ENCODE assay signal across 7 mouse cellular contexts in the genomic region with DNA sequence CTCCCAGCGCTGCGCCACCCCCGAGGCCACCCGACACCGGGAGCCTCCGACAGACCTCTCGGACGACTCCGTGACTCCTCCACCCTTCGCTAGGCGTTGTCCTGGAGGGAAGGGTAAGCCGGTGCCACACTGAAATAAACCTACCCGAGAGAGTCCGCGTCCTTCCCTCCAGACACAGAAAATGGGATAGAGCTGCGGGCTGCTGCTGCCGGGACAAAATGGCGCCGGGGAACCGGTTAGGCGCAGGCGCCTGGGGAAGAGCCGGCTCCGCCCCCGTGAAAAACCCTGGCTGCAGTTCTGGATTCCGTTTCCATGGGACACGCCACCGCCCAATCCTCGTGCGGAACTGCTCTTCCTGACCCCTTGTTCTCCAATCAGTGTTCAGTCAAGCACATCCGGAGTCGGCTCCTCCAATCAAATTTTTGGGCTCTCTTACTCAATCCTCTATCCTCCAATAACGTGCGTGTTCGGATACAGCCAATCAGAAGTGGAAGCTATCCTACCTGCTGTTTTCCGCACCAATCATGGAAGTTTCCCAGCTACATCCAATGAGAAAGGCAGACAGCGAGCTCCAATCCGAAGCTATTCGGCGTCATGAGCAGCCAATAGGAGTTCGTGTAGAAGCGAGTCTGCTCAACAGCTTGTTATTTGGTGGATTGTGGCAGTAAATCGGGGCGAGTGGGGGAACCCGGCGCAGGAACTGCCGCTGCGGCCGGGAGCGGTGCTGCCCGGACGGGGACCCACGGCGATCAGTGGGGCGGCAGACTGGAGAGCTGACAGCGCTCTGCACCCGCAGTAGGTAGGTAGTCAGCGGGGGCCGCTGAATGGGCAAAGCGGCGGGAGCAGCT. TPM values are rescaled to one million over a fixed set of nuclear protein-coding genes. Genes with fewer than 3 reads are reported as not detected.
DNase-seq lines count a peak whose midpoint lies in the region; ATAC-seq lines count a peak whose summit lies in the region.

A gene (plus strand): TSS at position 628 of the 848 bp plus-strand sequence.

- DNase-seq in adrenal gland, postnatal 25 days = peak; percentile 95
- DNase-seq in heart, adult 11 months = peak; percentile 100
- DNase-seq in kidney, adult 18-20 months = peak; percentile 95
- peak; percentile 95 for DNase-seq in limb, embryonic 11.5 days (ENCODE audit: low spot score)
- peak; percentile 98 for DNase-seq in midbrain, embryonic 14.5 days
- peak; percentile 88 to 94 for DNase-seq in spleen, adult 18-20 months

- peaks cover 18% of the 10 kb centered on the region for H3K36me3 ChIP-seq in embryonic facial prominence, embryonic 12.5 days
- peaks cover 7% of the 10 kb centered on the region for H3K36me3 ChIP-seq in limb, embryonic 11.5 days (ENCODE audit: control insufficient read depth, insufficient read depth, low read length)
- H3K36me3 ChIP-seq in midbrain, embryonic 14.5 days (ENCODE audit: control insufficient read depth, insufficient read depth, low read length) = peaks cover 30% of the 10 kb centered on the region

- no peaks in the 10 kb centered on the region for H3K9me3 ChIP-seq in embryonic facial prominence, embryonic 12.5 days
- no peaks in the 10 kb centered on the region for H3K9me3 ChIP-seq in limb, embryonic 11.5 days (ENCODE audit: control insufficient read depth, low read length)
- no peaks in the 10 kb centered on the region for H3K9me3 ChIP-seq in midbrain, embryonic 14.5 days (ENCODE audit: control insufficient read depth, low read length)

- H3K4me2 ChIP-seq in embryonic facial prominence, embryonic 12.5 days (replicated peaks) = peak within 1 kb of the TSS; percentile 79
- H3K4me2 ChIP-seq in limb, embryonic 11.5 days (ENCODE audit: low read depth, severe bottlenecking) = peak within 1 kb of the TSS; percentile 72
- peak within 1 kb of the TSS; percentile 82 for H3K4me2 ChIP-seq in midbrain, embryonic 14.5 days (ENCODE audit: low read length)

- peaks cover 14% of the 10 kb centered on the region; the same call in 1 of the 2 replicates for H3K4me1 ChIP-seq in embryonic facial prominence, embryonic 12.5 days
- H3K4me1 ChIP-seq in limb, embryonic 11.5 days (ENCODE audit: control insufficient read depth, insufficient read depth, low read length) = peaks cover 4% of the 10 kb centered on the region; the same call in 1 of the 2 replicates
- peaks cover 25% of the 10 kb centered on the region for H3K4me1 ChIP-seq in midbrain, embryonic 14.5 days (ENCODE audit: control insufficient read depth, insufficient read depth, low read length)

- peak; percentile 99 for ATAC-seq in embryonic facial prominence, embryonic 12.5 days (ENCODE audit: insufficient number of reproducible peaks, insufficient read depth, low FRiP score, low TSS enrichment)
- peak; percentile 99 for ATAC-seq in limb, embryonic 11.5 days (ENCODE audit: insufficient number of reproducible peaks, low FRiP score, low TSS enrichment, low read depth)
- peak; percentile 98 for ATAC-seq in midbrain, embryonic 14.5 days (ENCODE audit: low FRiP score, low TSS enrichment)

- peak within 1 kb of the TSS; percentile 91 for H3K9ac ChIP-seq in embryonic facial prominence, embryonic 12.5 days
- peak within 1 kb of the TSS; percentile 84 for H3K9ac ChIP-seq in limb, embryonic 11.5 days (ENCODE audit: low read length)
- peak within 1 kb of the TSS; percentile 75 for H3K9ac ChIP-seq in midbrain, embryonic 14.5 days (replicated peaks; ENCODE audit: low read length)

- under 1% methylated on average over 61 of the region's 61 CpGs for WGBS in embryonic facial prominence, embryonic 12.5 days
- WGBS in limb, embryonic 11.5 days = under 1% methylated on average over 61 of the region's 61 CpGs
- under 1% methylated on average over 61 of the region's 61 CpGs for WGBS in midbrain, embryonic 14.5 days

- peak within 1 kb of the TSS; percentile 98 for H3K4me3 ChIP-seq in embryonic facial prominence, embryonic 12.5 days
- peak within 1 kb of the TSS; percentile 98 for H3K4me3 ChIP-seq in limb, embryonic 11.5 days (ENCODE audit: low read depth, low read length)
- peak within 1 kb of the TSS; percentile 94 for H3K4me3 ChIP-seq in midbrain, embryonic 14.5 days (replicated peaks; ENCODE audit: low read depth, low read length)

- peak within 1 kb of the TSS; percentile 98 for H3K27ac ChIP-seq in embryonic facial prominence, embryonic 12.5 days
- H3K27ac ChIP-seq in limb, embryonic 11.5 days (replicated peaks; ENCODE audit: low read depth, low read length) = peak within 1 kb of the TSS; percentile 96
- H3K27ac ChIP-seq in midbrain, embryonic 14.5 days (replicated peaks; ENCODE audit: low read depth, low read length) = peak within 1 kb of the TSS; percentile 93

- no peaks in the 10 kb centered on the region for H3K27me3 ChIP-seq in embryonic facial prominence, embryonic 12.5 days
- H3K27me3 ChIP-seq in limb, embryonic 11.5 days (ENCODE audit: control insufficient read depth, insufficient read depth, low read length) = no peaks in the 10 kb centered on the region
- H3K27me3 ChIP-seq in midbrain, embryonic 14.5 days (ENCODE audit: control insufficient read depth, insufficient read depth, low read length) = no peaks in the 10 kb centered on the region

RNA-seq across cellular contexts. Expression of the gene that starts here (rescaled TPM):
- total RNA-seq in adrenal gland, postnatal 25 days (2021) = 23.9 and 27.9 TPM in 2 replicates
- 33.1 and 34.0 TPM in 2 replicates for polyA plus RNA-seq in embryonic facial prominence, embryonic 12.5 days (2016; fragmentation: Nextera tagmentation; extraction: Ambion mirVana)
- 37.4 and 39.4 TPM in 2 replicates for polyA plus RNA-seq in limb, embryonic 11.5 days (2014; fragmentation: Nextera tagmentation; extraction: Ambion mirVana)
- polyA plus RNA-seq in midbrain, embryonic 14.5 days (2014; fragmentation: Nextera tagmentation; extraction: Ambion mirVana) = 42.3 and 44.7 TPM in 2 replicates

Comparison
In these comparisons a context has a peak if more than half of its experiments do, and no peak if none do; other contexts are left out.
1. Peak in every context shown above with its lines: DNase-seq, ATAC-seq, H3K4me3 ChIP-seq and H3K27ac ChIP-seq.